Mouse (Mus musculus) heart, embryonic 13.5 days (tissue): Measurements from ENCODE around the gene Aldh3b2. TPM values are rescaled to one million over a fixed set of nuclear protein-coding genes. Genes with fewer than 3 reads are reported as not detected.
"Not testable (repeated sequence)": the region's sequence is repeated elsewhere in the genome, so short reads cannot be mapped to it uniquely, and the experiment has no call there.

Experiments used
- ATAC-seq: fragments of 200-750 bp; cut with Nextera tagmentation; 2 replicates; pipeline ENCODE4 v1.8.0; 2017; ENCODE audit warnings: moderate TSS enrichment; ENCODE audit not compliant: insufficient number of reproducible peaks, low FRiP score, low TSS enrichment; ENCODE audit errors: extremely low read depth
- H3K27ac ChIP-seq: fragments of 300-500 bp; sonication (generic); replicated peaks from 2 replicates; pipeline ENCODE4 v1.5.1; 2015; ENCODE audit warnings: moderate library complexity, mild to moderate bottlenecking, inconsistent platforms
- H3K27me3 ChIP-seq: fragments of 300-500 bp; sonication (generic); replicated peaks from 2 replicates; pipeline ENCODE4 v1.6.1; 2015; ENCODE audit warnings: mild to moderate bottlenecking, inconsistent platforms
- H3K36me3 ChIP-seq: fragments of 300-500 bp; sonication (generic); 2 replicates; pipeline ENCODE4 v1.6.1; 2015; ENCODE audit warnings: mild to moderate bottlenecking, inconsistent platforms
- H3K4me1 ChIP-seq: fragments of 300-500 bp; sonication (generic); 2 replicates; pipeline ENCODE4 v1.6.1; 2015; ENCODE audit warnings: inconsistent platforms
- H3K4me2 ChIP-seq: fragments of 300-500 bp; sonication (generic); 2 replicates; pipeline ENCODE4 v1.6.1; 2015; ENCODE audit warnings: inconsistent platforms, mild to moderate bottlenecking, moderate library complexity
- H3K4me3 ChIP-seq: fragments of 300-500 bp; sonication (generic); 2 replicates; pipeline ENCODE4 v1.5.1; 2015; ENCODE audit warnings: moderate library complexity, mild to moderate bottlenecking, inconsistent platforms
- H3K9ac ChIP-seq: fragments of 300-500 bp; sonication (generic); 2 replicates; pipeline ENCODE4 v1.6.1; 2015; ENCODE audit warnings: inconsistent platforms, mild to moderate bottlenecking, moderate library complexity
- H3K9me3 ChIP-seq: fragments of 300-500 bp; sonication (generic); 2 replicates; pipeline ENCODE4 v1.6.1; 2016; ENCODE audit warnings: inconsistent platforms
- WGBS: fragments of 180-500 bp; shearing (Covaris S2); methylation state at CpG from one replicate; pipeline ENCODE4 v1.1.7; 2015; ENCODE audit warnings: mixed read lengths; 5-methylcytosine and 5-hydroxymethylcytosine counted together
- polyA plus RNA-seq: library from polyadenylated mRNA; unstranded; fragments of >200 nt; fragmentation: Nextera tagmentation; extraction: Ambion mirVana; gene quantifications from 2 replicates; pipeline ENCODE4 v1.2.1, GENCODE M21; 2015

Aldh3b2 gene
- polyA plus RNA-seq, 1 experiment from 2014 or later: not detected

DNA sequence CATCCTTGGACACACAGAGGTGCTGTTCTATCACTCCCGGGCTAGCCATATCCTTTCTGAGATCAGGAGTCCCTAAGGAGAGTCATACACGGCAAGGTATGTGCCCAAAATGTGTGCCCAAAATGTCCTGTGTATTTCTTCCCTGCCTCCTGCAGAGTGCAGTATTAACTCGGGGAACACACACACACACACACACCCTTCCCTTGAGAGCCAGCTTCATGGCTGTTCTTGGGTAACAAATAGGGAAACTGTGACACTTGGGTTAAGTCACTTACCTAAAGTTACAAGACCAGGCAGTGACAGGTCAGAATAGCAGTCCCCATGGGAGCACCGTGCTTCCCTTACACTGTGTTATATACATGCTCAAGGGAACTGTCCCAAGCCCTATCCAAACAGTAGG is 8.1 kb upstream of the Aldh3b2 start:
- H3K9me3 ChIP-seq: no peaks in the 10 kb centered on the region
- no peaks in the 10 kb centered on the region for H3K36me3 ChIP-seq
- H3K27me3 ChIP-seq: peaks cover 2% of the 10 kb centered on the region; the same call in 1 of the 2 replicates
- H3K4me2 ChIP-seq: no peak overlapping the region
- no peak overlapping the region for H3K9ac ChIP-seq
- WGBS: 60% methylated on average over 4 of the region's 4 CpGs
- peaks cover 21% of the 10 kb centered on the region for H3K4me1 ChIP-seq
- ATAC-seq: no peak
- H3K27ac ChIP-seq: no peak overlapping the region
- H3K4me3 ChIP-seq: no peak overlapping the region

DNA sequence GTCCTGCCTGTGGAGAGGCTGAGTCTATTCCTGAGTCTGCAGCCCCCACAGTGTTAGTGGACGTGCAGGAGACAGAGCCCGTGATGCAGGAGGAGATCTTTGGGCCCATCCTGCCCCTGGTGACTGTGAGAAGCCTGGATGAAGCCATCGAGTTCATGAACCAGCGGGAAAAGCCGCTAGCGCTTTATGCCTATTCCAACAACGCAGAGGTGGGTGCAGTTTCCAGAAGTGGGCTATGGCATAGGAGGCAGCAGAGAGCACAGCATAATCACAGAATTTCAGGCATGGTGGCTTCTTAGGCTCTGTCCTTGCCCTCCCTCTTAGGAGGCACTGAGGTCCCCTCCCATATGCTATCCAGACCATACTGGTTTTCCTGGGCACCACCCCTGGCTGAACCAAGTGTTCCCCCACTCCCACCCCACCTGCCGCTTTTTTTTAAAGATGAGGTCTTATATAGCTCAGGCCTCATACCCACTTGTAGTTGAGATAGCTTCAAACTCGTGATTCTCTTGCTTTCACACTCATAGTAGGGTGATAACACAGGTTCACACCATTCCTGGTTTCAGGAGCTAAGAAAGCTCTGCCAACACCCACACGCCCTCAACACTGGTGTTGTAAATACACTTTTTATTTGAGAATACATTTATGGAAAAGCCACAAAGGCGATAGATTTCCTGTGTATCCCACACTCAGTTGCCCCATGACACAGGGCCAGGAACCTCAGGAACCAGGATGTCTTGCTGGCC is 5.6 kb upstream of the Aldh3b2 start:
- no peak overlapping the region for H3K9ac ChIP-seq
- H3K4me1 ChIP-seq: peaks cover 23% of the 10 kb centered on the region
- 62% methylated on average over 11 of the region's 11 CpGs for WGBS
- no peaks in the 10 kb centered on the region for H3K9me3 ChIP-seq
- H3K27ac ChIP-seq: no peak overlapping the region
- H3K36me3 ChIP-seq: no peaks in the 10 kb centered on the region
- H3K4me2 ChIP-seq: no peak overlapping the region
- H3K4me3 ChIP-seq: no peak overlapping the region
- H3K27me3 ChIP-seq: peaks cover 17% of the 10 kb centered on the region
- no peak for ATAC-seq

DNA sequence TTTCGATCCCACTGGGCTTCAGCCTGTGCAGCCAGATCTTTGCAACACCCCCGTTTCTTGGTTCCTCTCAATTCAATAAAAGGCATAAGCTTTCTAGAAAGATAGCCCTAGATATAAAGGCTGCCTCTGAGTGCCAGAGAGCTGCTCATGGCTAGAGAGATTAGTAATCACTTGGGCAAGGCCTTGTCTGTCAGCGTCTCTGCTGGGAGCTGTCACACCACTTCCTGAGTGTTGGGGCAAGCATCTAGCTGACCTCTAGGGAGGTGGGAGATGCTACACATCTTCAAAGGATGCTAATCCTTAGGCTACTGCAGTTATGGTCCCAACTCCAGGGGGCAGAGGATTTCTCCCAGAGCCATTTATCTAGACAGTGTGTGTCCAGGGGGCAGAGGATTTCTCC is 4.9 kb upstream of the Aldh3b2 start:
- Histone ChIP-seq H3K9me3 (no peaks in the 10 kb centered on the region), H3K36me3 (no peaks in the 10 kb centered on the region), H3K4me1 (peaks cover 23% of the 10 kb centered on the region), H3K9ac (no peak overlapping the region), H3K27ac (no peak overlapping the region), H3K4me3 (no peak overlapping the region), H3K27me3 (peaks cover 17% of the 10 kb centered on the region), H3K4me2 (no peak overlapping the region)
- 34% methylated on average over 3 of the region's 3 CpGs for WGBS
- ATAC-seq: no peak

DNA sequence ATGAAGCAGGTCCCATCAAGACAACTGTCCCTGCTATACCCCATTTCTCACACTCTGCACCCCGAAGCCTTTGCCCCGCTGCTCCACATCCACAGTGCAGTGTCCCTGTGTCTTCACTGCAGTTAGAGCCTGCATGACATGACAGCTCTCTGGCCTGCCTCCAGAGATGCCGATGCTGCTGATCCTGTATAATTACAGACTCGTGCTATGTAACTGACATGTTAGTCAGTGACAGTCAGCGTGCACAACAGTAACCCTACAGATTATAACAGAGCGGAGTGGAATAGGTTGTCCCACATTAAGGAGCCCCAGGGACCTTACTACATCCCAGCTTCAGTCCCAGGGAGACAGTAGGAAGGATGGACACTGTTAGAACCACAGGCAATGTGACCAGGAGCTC is 2.5 kb downstream of the Aldh3b2 start:
- H3K27me3 ChIP-seq: peaks cover 17% of the 10 kb centered on the region
- not testable (repeated sequence) for H3K4me2 ChIP-seq, H3K4me1 ChIP-seq, H3K4me3 ChIP-seq, H3K36me3 ChIP-seq, H3K9ac ChIP-seq, H3K9me3 ChIP-seq, H3K27ac ChIP-seq, ATAC-seq
- 67% methylated on average over 6 of the region's 6 CpGs for whole genome bisulfite sequencing

DNA sequence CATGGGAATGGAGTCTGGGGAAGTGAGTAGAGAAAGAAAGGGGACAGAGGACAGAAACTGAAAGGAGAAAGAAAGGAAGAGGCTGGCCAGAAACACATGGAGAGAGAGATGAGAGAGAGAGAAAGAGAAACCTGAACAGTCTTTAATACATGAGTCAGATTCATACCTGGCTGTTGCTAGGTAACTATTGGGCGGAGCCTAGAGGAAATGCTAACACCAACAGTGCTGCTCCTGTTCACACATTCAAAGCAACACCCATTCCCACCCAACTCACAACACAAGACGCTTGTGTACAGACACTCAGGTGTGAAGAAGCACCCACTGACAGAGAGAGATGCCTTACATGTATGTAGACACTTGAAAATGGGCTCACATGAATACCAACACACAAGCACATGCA is 3.7 kb downstream of the Aldh3b2 start:
- H3K4me2 ChIP-seq: no peak overlapping the region
- H3K4me3 ChIP-seq: no peak overlapping the region
- no peaks in the 10 kb centered on the region for H3K36me3 ChIP-seq
- WGBS: 55% methylated on average over 2 of the region's 2 CpGs
- no peaks in the 10 kb centered on the region for H3K9me3 ChIP-seq
- no peak overlapping the region for H3K9ac ChIP-seq
- H3K27me3 ChIP-seq: peaks cover 9% of the 10 kb centered on the region
- ATAC-seq: no peak
- no peak overlapping the region for H3K27ac ChIP-seq
- 0 out of 2 replicates have a peak, but pooled peaks cover 2% of the 10 kb centered on the region for H3K4me1 ChIP-seq

DNA sequence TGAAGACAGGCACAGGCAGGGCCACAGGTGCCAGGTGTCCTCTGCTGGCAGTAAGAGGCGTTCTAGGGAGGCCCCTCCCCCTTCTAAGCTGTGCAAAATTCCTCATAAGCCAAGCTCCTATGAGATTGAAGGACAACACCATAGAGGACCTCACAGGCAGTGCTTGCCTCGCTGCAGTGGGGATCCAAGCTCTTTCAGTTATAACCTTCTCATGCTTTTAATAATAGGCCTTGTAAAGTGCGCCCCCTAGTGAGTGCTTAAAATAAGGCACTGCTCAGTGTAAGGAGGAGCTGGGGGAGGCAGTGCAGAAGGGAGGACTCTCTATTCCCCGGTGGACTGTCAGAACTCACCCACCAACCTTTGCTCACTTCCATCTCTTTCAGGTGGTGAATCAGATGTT is 8.2 kb downstream of the Aldh3b2 start:
- H3K9ac ChIP-seq: no peak overlapping the region
- no peaks in the 10 kb centered on the region for H3K36me3 ChIP-seq
- H3K27me3 ChIP-seq: peaks cover 11% of the 10 kb centered on the region
- peaks cover 18% of the 10 kb centered on the region for H3K4me1 ChIP-seq
- no peak for ATAC-seq
- H3K4me2 ChIP-seq: no peak overlapping the region
- no peak overlapping the region for H3K27ac ChIP-seq
- WGBS: 12% methylated on average over 4 of the region's 4 CpGs
- no peaks in the 10 kb centered on the region for H3K9me3 ChIP-seq
- H3K4me3 ChIP-seq: no peak overlapping the region

DNA sequence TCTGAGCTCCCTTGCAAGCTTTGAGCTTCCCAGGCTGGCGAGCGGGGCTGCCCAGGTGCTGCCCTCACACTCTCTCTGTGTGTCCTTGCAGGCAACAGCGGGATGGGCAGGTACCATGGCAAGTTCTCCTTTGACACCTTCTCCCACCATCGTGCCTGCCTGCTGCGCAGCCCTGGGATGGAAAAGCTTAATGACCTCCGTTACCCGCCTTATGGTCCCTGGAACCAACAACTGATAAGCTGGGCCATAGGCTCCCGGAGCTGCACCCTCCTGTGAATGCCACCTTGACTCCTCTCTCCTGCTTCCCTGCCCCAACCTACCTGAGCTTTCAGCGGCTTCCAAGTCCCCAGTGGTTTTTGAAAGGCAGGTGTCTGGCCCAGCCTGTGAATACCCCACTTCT is 8.8 kb downstream of the Aldh3b2 start:
- Histone ChIP-seq H3K36me3 (no peaks in the 10 kb centered on the region), H3K4me2 (no peak overlapping the region), H3K4me3 (no peak overlapping the region), H3K27ac (no peak overlapping the region), H3K9ac (no peak overlapping the region), H3K9me3 (no peaks in the 10 kb centered on the region), H3K27me3 (peaks cover 7% of the 10 kb centered on the region), H3K4me1 (peaks cover 25% of the 10 kb centered on the region)
- 63% methylated on average over 9 of the region's 9 CpGs for WGBS
- ATAC-seq: no peak

DNA sequence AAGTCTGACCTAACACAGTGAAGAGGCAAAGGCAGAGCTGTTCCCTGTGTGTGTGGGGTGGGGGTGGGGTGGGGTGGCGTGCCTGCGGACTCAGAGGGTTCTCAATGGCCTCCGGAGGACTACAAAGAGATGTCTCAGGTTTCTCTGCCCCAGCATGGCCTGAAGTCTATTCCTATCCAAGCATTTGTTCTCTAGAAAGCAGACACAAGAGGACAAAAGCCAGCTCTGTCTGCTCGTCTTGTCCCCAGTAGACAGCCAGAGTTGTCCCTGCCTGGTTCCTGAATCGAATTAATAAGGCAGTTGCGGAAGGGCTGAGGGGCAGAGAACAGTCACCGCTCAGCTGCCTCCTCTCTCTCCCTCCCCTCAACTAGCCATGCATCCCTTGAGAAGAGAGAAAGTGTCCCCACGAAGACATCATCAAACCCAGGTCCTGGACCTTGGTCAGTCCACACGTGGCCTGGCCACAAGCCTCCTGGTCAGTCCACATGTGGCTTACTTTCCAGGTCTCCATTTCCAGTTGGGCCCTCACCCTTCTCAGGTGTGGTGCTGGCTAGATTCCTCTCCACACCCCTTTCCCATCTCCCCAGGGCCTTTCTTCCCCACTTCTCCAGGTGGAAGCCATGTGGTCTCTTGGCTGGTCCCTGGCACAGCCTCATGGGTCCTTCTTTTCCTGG is 11.5 kb downstream of the Aldh3b2 start:
- Histone ChIP-seq H3K4me2 (no peak overlapping the region), H3K4me1 (peaks cover 42% of the 10 kb centered on the region), H3K4me3 (no peak overlapping the region), H3K27ac (no peak overlapping the region), H3K9me3 (no peaks in the 10 kb centered on the region), H3K9ac (no peak overlapping the region), H3K27me3 (peaks cover 7% of the 10 kb centered on the region), H3K36me3 (peaks cover 1% of the 10 kb centered on the region; the same call in 1 of the 2 replicates)
- no peak for ATAC-seq
- 44% methylated on average over 9 of the region's 9 CpGs for WGBS

DNA sequence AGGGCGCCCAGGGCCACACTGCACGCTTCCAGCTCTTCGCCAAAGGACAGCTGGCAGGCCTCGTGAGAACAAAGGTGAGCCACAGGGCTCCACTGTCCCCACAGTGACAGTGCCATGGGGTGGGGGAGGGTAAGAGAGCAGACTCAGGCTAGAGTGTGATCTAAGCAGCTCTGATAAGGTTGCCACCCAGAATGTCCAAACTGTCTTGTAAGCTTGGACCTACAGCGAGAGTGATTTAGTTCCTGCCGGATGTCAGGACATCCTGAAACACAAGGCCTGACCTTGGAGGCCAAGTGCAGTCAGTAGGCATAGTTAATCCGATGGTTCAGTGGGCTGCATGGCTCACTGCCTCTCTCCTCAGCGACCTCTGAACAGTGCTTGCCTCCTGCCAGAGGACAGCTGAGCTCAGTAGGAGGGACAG is 13.1 kb downstream of the Aldh3b2 start:
- Histone ChIP-seq H3K4me1 (peaks cover 40% of the 10 kb centered on the region), H3K9ac (peak overlapping the region; percentile 3; the same call in 1 of the 2 replicates), H3K27me3 (peaks cover 7% of the 10 kb centered on the region; the same call in 1 of the 2 replicates), H3K4me2 (no peak overlapping the region), H3K9me3 (0 out of 2 replicates have a peak, but pooled peaks cover 3% of the 10 kb centered on the region), H3K4me3 (no peak overlapping the region), H3K36me3 (peaks cover 4% of the 10 kb centered on the region; the same call in 1 of the 2 replicates), H3K27ac (peak overlapping the region; percentile 60)
- ATAC-seq: 0 out of 2 replicates have a peak, but pooled peaks have one; percentile 8
- 26% methylated on average over 8 of the region's 8 CpGs for WGBS

DNA sequence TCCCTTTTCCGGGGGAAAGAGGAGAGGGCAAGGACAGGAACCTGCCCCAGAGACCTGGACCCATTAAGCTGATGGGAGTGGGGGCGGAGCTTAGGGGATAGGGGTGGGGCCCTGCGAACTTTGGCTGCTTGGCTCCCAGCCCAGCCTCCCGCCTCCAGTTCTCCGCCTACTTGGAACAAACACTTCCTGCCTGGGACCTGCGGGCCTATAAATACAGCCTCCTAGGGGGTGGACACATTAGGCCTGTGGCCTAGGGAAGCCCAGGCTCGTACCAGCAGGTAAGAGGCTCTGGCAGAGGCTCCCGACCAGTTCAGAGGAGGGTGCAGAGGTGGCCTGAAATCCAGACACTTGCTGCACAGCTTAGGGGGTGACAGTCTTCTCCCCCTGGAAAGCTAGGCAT is 14.2 kb downstream of the Aldh3b2 start, which contains the start of gene Acy3:
Gene Acy3, plus strand, starts transcription at position 237 of the 400 bp plus-strand sequence.
- 7% methylated on average over 8 of the region's 8 CpGs for WGBS
- peak; percentile 50; the same call in 1 of the 2 replicates for ATAC-seq
- Histone ChIP-seq H3K27me3 (0 out of 2 replicates have a peak, but pooled peaks cover 1% of the 10 kb centered on the region), H3K4me3 (peak within 1 kb of the TSS; percentile 14; the same call in 1 of the 2 replicates), H3K27ac (peak within 1 kb of the TSS; percentile 60), H3K4me2 (peak within 1 kb of the TSS; percentile 53), H3K9me3 (0 out of 2 replicates have a peak, but pooled peaks cover 3% of the 10 kb centered on the region), H3K36me3 (peaks cover 4% of the 10 kb centered on the region; the same call in 1 of the 2 replicates), H3K9ac (peak within 1 kb of the TSS; percentile 74), H3K4me1 (peaks cover 40% of the 10 kb centered on the region)

DNA sequence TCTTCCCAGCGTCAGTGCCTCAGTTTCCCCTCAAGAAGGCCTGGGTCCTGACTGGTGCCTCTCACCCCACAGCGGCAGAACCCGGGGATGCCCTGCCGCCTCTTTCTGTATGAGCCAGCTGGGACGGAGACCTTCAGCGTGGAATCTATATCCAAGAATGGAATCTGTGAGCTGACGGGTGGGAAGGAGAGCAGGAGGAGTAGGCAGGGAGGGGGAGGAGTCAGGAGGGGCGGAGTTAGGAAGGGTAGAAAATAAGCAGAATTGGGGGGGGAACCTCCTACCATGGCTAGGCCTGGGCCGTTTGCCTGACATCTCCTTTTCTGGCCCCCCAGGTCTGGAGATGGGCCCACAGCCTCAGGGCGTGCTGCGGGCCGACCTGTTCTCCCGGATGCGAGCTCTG is 15.9 kb downstream of the Aldh3b2 start:
- no peak overlapping the region for H3K4me3 ChIP-seq
- H3K27me3 ChIP-seq: no peaks in the 10 kb centered on the region
- WGBS: 80% methylated on average over 14 of the region's 14 CpGs
- H3K4me2 ChIP-seq: no peak overlapping the region
- no peak overlapping the region for H3K27ac ChIP-seq
- no peak for ATAC-seq
- H3K4me1 ChIP-seq: peaks cover 37% of the 10 kb centered on the region
- H3K9me3 ChIP-seq: 0 out of 2 replicates have a peak, but pooled peaks cover 3% of the 10 kb centered on the region
- peaks cover 4% of the 10 kb centered on the region; the same call in 1 of the 2 replicates for H3K36me3 ChIP-seq
- no peak overlapping the region for H3K9ac ChIP-seq
